Mouse (Mus musculus): Measurements from ENCODE around the gene Prdm16. TPM values are rescaled to one million over a fixed set of nuclear protein-coding genes. Genes with fewer than 3 reads are reported as not detected.

Gene Prdm16
- polyA plus RNA-seq, 1 experiment, result not detected

GRCm38 (mm10) chr4:154607724-154608123 is 28.9 kb downstream of the Prdm16 start:
- no peak for TF ChIP-seq SRF (IDR thresholded peaks at IDR 0.05; ENCODE audit: control insufficient read depth, insufficient read length, low read depth)
- no peak for TF ChIP-seq CEBPB (IDR thresholded peaks at IDR 0.05; ENCODE audit: insufficient read depth, poor library complexity, severe bottlenecking)
- no peak for TF ChIP-seq MYOD1 (IDR thresholded peaks at IDR 0.05; ENCODE audit: control insufficient read depth in 1 of 3, insufficient read length in 2 of 3, low read depth in 2 of 3)
- no peak for TF ChIP-seq TCF12 (IDR thresholded peaks at IDR 0.05; ENCODE audit: insufficient read depth, poor library complexity, severe bottlenecking)
- no peak for TF ChIP-seq REST (IDR thresholded peaks at IDR 0.05; ENCODE audit: insufficient read depth, insufficient read length)
- no peak for TF ChIP-seq POLR2AphosphoS2 (IDR thresholded peaks at IDR 0.05; ENCODE audit: insufficient read length, low read depth)
- TF ChIP-seq POLR2A (IDR thresholded peaks at IDR 0.05; ENCODE audit: insufficient read length, low read depth), result no peak
- no peak for TF ChIP-seq MAX (IDR thresholded peaks at IDR 0.05; ENCODE audit: low read depth)
- no peak for TF ChIP-seq USF1 (IDR thresholded peaks at IDR 0.05; ENCODE audit: low read depth)
- no peak for TF ChIP-seq MYOG (IDR thresholded peaks at IDR 0.05; ENCODE audit: control insufficient read depth in 1 of 3, insufficient read depth in 1 of 3, insufficient read length in 2 of 3, low read depth in 2 of 3)
- no peak for TF ChIP-seq E2F4 (IDR thresholded peaks at IDR 0.05; ENCODE audit: insufficient read depth)
- TF ChIP-seq TCF3 (IDR thresholded peaks at IDR 0.05; ENCODE audit: insufficient read length, low read depth), result no peak
- Histone ChIP-seq H3K36me3 (ENCODE audit: control insufficient read depth, insufficient read depth) (no peaks in the 10 kb centered on the region), H3K27me3 (ENCODE audit: control insufficient read depth, insufficient read depth, insufficient read length) (no peaks in the 10 kb centered on the region), H3K4me3 (no peak overlapping the region), H3ac (ENCODE audit: control insufficient read depth, insufficient read length) (no peak overlapping the region), H3K4me2 (ENCODE audit: low read depth) (no peak overlapping the region), H3K79me2 (ENCODE audit: control insufficient read depth, insufficient read depth) (no peaks in the 10 kb centered on the region)

- no peaks in the 10 kb centered on the region for H3K79me2 ChIP-seq (ENCODE audit: control insufficient read depth, insufficient read depth)
- H3K27me3 ChIP-seq (ENCODE audit: control insufficient read depth, insufficient read depth, insufficient read length), result no peaks in the 10 kb centered on the region
- no peak overlapping the region for H3K4me2 ChIP-seq (ENCODE audit: low read depth)
- H3ac ChIP-seq (ENCODE audit: control insufficient read depth, insufficient read length), result no peak overlapping the region
- no peak for TF ChIP-seq USF1 (IDR thresholded peaks at IDR 0.05; ENCODE audit: low read depth)
- TF ChIP-seq E2F4 (IDR thresholded peaks at IDR 0.05; ENCODE audit: insufficient read depth), result no peak
- no peak for TF ChIP-seq SRF (IDR thresholded peaks at IDR 0.05; ENCODE audit: control insufficient read depth, insufficient read length, low read depth)
- TF ChIP-seq TCF12 (IDR thresholded peaks at IDR 0.05; ENCODE audit: insufficient read depth, poor library complexity, severe bottlenecking), result no peak
- no peak for TF ChIP-seq TCF3 (IDR thresholded peaks at IDR 0.05; ENCODE audit: insufficient read length, low read depth)
- no peak for TF ChIP-seq MAX (IDR thresholded peaks at IDR 0.05; ENCODE audit: low read depth)
- no peak for TF ChIP-seq MYOG (IDR thresholded peaks at IDR 0.05; ENCODE audit: control insufficient read depth in 1 of 3, insufficient read depth in 1 of 3, insufficient read length in 2 of 3, low read depth in 2 of 3)
- no peak for TF ChIP-seq CEBPB (IDR thresholded peaks at IDR 0.05; ENCODE audit: insufficient read depth, poor library complexity, severe bottlenecking)
- TF ChIP-seq MYOD1 (IDR thresholded peaks at IDR 0.05; ENCODE audit: control insufficient read depth in 1 of 3, insufficient read length in 2 of 3, low read depth in 2 of 3), result no peak
- TF ChIP-seq POLR2A (IDR thresholded peaks at IDR 0.05; ENCODE audit: insufficient read length, low read depth), result no peak
- TF ChIP-seq REST (IDR thresholded peaks at IDR 0.05; ENCODE audit: insufficient read depth, insufficient read length), result no peak
- H3K36me3 ChIP-seq (ENCODE audit: control insufficient read depth, insufficient read depth), result no peaks in the 10 kb centered on the region
- H3K4me3 ChIP-seq, result no peak overlapping the region
These were observed 32.2 kb downstream of the Prdm16 start for GRCm38 (mm10) chr4:154604442-154604830.

GRCm38 (mm10) chr4:154603663-154604441 is 32.8 kb downstream of the Prdm16 start:
- no peaks in the 10 kb centered on the region for H3K27me3 ChIP-seq (ENCODE audit: control insufficient read depth, insufficient read depth, insufficient read length)
- no peak overlapping the region for H3ac ChIP-seq (ENCODE audit: control insufficient read depth, insufficient read length)
- TF ChIP-seq CEBPB (IDR thresholded peaks at IDR 0.05; ENCODE audit: insufficient read depth, poor library complexity, severe bottlenecking) (no peak), POLR2A (IDR thresholded peaks at IDR 0.05; ENCODE audit: insufficient read length, low read depth) (no peak), MYOG (IDR thresholded peaks at IDR 0.05; ENCODE audit: control insufficient read depth in 1 of 3, insufficient read depth in 1 of 3, insufficient read length in 2 of 3, low read depth in 2 of 3) (no peak), REST (IDR thresholded peaks at IDR 0.05; ENCODE audit: insufficient read depth, insufficient read length) (no peak), MYOD1 (IDR thresholded peaks at IDR 0.05; ENCODE audit: control insufficient read depth in 1 of 3, insufficient read length in 2 of 3, low read depth in 2 of 3) (no peak), MAX (IDR thresholded peaks at IDR 0.05; ENCODE audit: low read depth) (no peak), E2F4 (IDR thresholded peaks at IDR 0.05; ENCODE audit: insufficient read depth) (no peak), SRF (IDR thresholded peaks at IDR 0.05; ENCODE audit: control insufficient read depth, insufficient read length, low read depth) (no peak), TCF3 (IDR thresholded peaks at IDR 0.05; ENCODE audit: insufficient read length, low read depth) (no peak), TCF12 (IDR thresholded peaks at IDR 0.05; ENCODE audit: insufficient read depth, poor library complexity, severe bottlenecking) (no peak), USF1 (IDR thresholded peaks at IDR 0.05; ENCODE audit: low read depth) (no peak), POLR2AphosphoS2 (IDR thresholded peaks at IDR 0.05; ENCODE audit: insufficient read length, low read depth) (no peak)
- H3K4me2 ChIP-seq (ENCODE audit: low read depth), result no peak overlapping the region
- no peak overlapping the region for H3K4me3 ChIP-seq
- H3K36me3 ChIP-seq (ENCODE audit: control insufficient read depth, insufficient read depth), result no peaks in the 10 kb centered on the region
- no peaks in the 10 kb centered on the region for H3K79me2 ChIP-seq (ENCODE audit: control insufficient read depth, insufficient read depth)

GRCm38 (mm10) chr4:154602409-154602808 is 34.3 kb downstream of the Prdm16 start:
- no peaks in the 10 kb centered on the region for H3K36me3 ChIP-seq (ENCODE audit: control insufficient read depth, insufficient read depth)
- no peak overlapping the region for H3K4me3 ChIP-seq
- TF ChIP-seq SRF (IDR thresholded peaks at IDR 0.05; ENCODE audit: control insufficient read depth, insufficient read length, low read depth) (no peak), REST (IDR thresholded peaks at IDR 0.05; ENCODE audit: insufficient read depth, insufficient read length) (no peak), MAX (IDR thresholded peaks at IDR 0.05; ENCODE audit: low read depth) (no peak), USF1 (IDR thresholded peaks at IDR 0.05; ENCODE audit: low read depth) (no peak), TCF3 (IDR thresholded peaks at IDR 0.05; ENCODE audit: insufficient read length, low read depth) (no peak), POLR2A (IDR thresholded peaks at IDR 0.05; ENCODE audit: insufficient read length, low read depth) (no peak), CEBPB (IDR thresholded peaks at IDR 0.05; ENCODE audit: insufficient read depth, poor library complexity, severe bottlenecking) (no peak), E2F4 (IDR thresholded peaks at IDR 0.05; ENCODE audit: insufficient read depth) (no peak), MYOD1 (IDR thresholded peaks at IDR 0.05; ENCODE audit: control insufficient read depth in 1 of 3, insufficient read length in 2 of 3, low read depth in 2 of 3) (no peak), TCF12 (IDR thresholded peaks at IDR 0.05; ENCODE audit: insufficient read depth, poor library complexity, severe bottlenecking) (no peak), MYOG (IDR thresholded peaks at IDR 0.05; ENCODE audit: control insufficient read depth in 1 of 3, insufficient read depth in 1 of 3, insufficient read length in 2 of 3, low read depth in 2 of 3) (no peak), POLR2AphosphoS2 (IDR thresholded peaks at IDR 0.05; ENCODE audit: insufficient read length, low read depth) (no peak)
- no peaks in the 10 kb centered on the region for H3K27me3 ChIP-seq (ENCODE audit: control insufficient read depth, insufficient read depth, insufficient read length)
- no peak overlapping the region for H3ac ChIP-seq (ENCODE audit: control insufficient read depth, insufficient read length)
- no peak overlapping the region for H3K4me2 ChIP-seq (ENCODE audit: low read depth)
- H3K79me2 ChIP-seq (ENCODE audit: control insufficient read depth, insufficient read depth), result no peaks in the 10 kb centered on the region

Measured in myocyte (in vitro differentiated cells).